Mouse (Mus musculus) neural tube, embryonic 10.5 days (tissue): ENCODE results near the gene Adamts17.

Experiments
- DNase-seq: peaks from one replicate; pipeline ENCODE4 v3.0.0-alpha.2; 2017; ENCODE audit warnings: low spot score; ENCODE audit errors: extremely low spot score

The Adamts17 gene

GRCm38 (mm10) chr7:66931291-66931690, 91.8 kb downstream of the Adamts17 start:
- DNase-seq = no peak

GRCm38 (mm10) chr7:66933251-66933650, 93.7 kb downstream of the Adamts17 start:
- DNase-seq = no peak

- DNase-seq = no peak
Measured at GRCm38 (mm10) chr7:66934062-66934461, 94.5 kb downstream of the Adamts17 start.

GRCm38 (mm10) chr7:66935041-66935440, 95.5 kb downstream of the Adamts17 start:
- no peak for DNase-seq

GRCm38 (mm10) chr7:66936042-66936755, 96.7 kb downstream of the Adamts17 start:
- DNase-seq = no peak

GRCm38 (mm10) chr7:66936911-66937310, 97.4 kb downstream of the Adamts17 start:
- DNase-seq = no peak

- DNase-seq = no peak
Measured at GRCm38 (mm10) chr7:66938988-66939783, 99.7 kb downstream of the Adamts17 start.

GRCm38 (mm10) chr7:66940761-66941160, 101.2 kb downstream of the Adamts17 start:
- DNase-seq = no peak

- no peak for DNase-seq
Measured at GRCm38 (mm10) chr7:66949006-66949405, 109.5 kb downstream of the Adamts17 start.

GRCm38 (mm10) chr7:66952921-66953320, 113.4 kb downstream of the Adamts17 start:
- DNase-seq = no peak

GRCm38 (mm10) chr7:66954073-66954472, 114.5 kb downstream of the Adamts17 start:
- no peak for DNase-seq

GRCm38 (mm10) chr7:66954723-66955122, 115.2 kb downstream of the Adamts17 start:
- DNase-seq = no peak

- peak; percentile 49 for DNase-seq
Measured at GRCm38 (mm10) chr7:66955455-66955919, 116.0 kb downstream of the Adamts17 start.

GRCm38 (mm10) chr7:66955978-66956377, 116.4 kb downstream of the Adamts17 start:
- DNase-seq = no peak

- no peak for DNase-seq
Measured at GRCm38 (mm10) chr7:66957764-66958163, 118.2 kb downstream of the Adamts17 start.

- DNase-seq = no peak
Measured at GRCm38 (mm10) chr7:66960246-66961033, 120.9 kb downstream of the Adamts17 start.

- DNase-seq = no peak
Measured at GRCm38 (mm10) chr7:66962736-66963135, 123.2 kb downstream of the Adamts17 start.

GRCm38 (mm10) chr7:66963541-66963940, 124.0 kb downstream of the Adamts17 start:
- no peak for DNase-seq

GRCm38 (mm10) chr7:66966541-66967205, 127.1 kb downstream of the Adamts17 start:
- peak; percentile 42 for DNase-seq

- no peak for DNase-seq
Measured at GRCm38 (mm10) chr7:66967206-66967919, 127.8 kb downstream of the Adamts17 start.
